Mouse (Mus musculus): ENCODE data around the gene Smg1. TPM values are rescaled to one million over a fixed set of nuclear protein-coding genes. Genes with fewer than 3 reads are reported as not detected.
"Not testable (repeated sequence)": the region's sequence is repeated elsewhere in the genome, so short reads cannot be mapped to it uniquely, and the experiment has no call there.

Gene Smg1
- polyA plus RNA-seq, 1 experiment from 2014 or later, result 10.8 TPM

DNA sequence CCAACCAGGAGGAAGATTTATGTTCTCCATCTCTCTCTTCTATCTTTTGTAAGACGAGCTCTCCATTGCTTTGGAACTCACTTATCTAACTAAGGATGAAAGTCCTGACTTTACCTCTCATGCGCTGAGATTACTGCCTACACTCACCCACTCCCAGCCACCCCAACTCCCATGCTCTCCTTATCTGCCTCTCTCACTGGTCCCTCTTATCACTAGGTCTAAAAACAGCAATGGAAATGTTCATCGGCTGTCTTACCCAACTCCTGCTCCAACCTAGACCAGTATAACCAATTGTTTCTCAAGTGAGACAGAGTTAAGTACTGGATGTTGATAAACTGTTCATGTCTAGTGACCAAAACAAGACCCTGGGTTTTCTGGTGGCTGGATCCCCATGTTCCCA is 62.3 kb downstream of the Smg1 start:
- ATAC-seq, result peak; percentile 83
- peaks cover 7% of the 10 kb centered on the region for H3K4me1 ChIP-seq
- no peak overlapping the region for H3K27ac ChIP-seq
- no peak overlapping the region for H3K4me3 ChIP-seq
- no peak overlapping the region for H3K4me2 ChIP-seq
- H3K27me3 ChIP-seq (replicated peaks), result no peaks in the 10 kb centered on the region
- H3K9ac ChIP-seq, result no peak overlapping the region
- peaks cover 79% of the 10 kb centered on the region for H3K36me3 ChIP-seq
- WGBS (ENCODE audit: insufficient replicate concordance), result 28% methylated on average over 3 of the region's 3 CpGs
- no peaks in the 10 kb centered on the region for H3K9me3 ChIP-seq (replicated peaks)

DNA sequence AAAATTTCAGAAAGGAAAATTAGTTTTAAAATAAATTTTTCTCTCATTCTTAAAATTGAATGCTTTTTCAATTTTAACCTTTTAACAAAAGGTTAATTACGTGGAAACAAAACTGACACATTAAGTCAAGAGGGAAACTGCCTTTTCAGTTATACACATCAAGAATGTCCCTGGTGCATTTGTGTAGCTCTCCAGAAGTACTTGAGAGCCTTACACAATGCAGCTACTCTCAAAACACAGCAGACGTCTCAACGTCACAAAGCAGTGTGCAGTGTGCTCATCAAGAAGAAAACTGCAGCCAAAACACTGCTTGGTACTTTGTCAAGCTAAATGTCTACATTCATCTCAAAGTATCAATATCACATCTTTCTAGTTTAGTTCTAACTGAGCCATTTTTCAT is 63.7 kb downstream of the Smg1 start:
- peaks cover 75% of the 10 kb centered on the region for H3K36me3 ChIP-seq

GRCm38 (mm10) chr7:118175821-118176355 is 67.6 kb downstream of the Smg1 start:
- Histone ChIP-seq H3K4me3 (no peak overlapping the region), H3K9me3 (replicated peaks) (no peaks in the 10 kb centered on the region), H3K4me2 (no peak overlapping the region), H3K9ac (no peak overlapping the region), H3K27ac (no peak overlapping the region), H3K4me1 (no peaks in the 10 kb centered on the region), H3K36me3 (peaks cover 77% of the 10 kb centered on the region), H3K27me3 (replicated peaks) (no peaks in the 10 kb centered on the region)
- WGBS (ENCODE audit: insufficient replicate concordance), result 69% methylated on average over 1 of the region's 1 CpGs
- no peak for ATAC-seq

More for the DNA sequence above, 63.7 kb downstream of the Smg1 start:
- Histone ChIP-seq H3K9ac (no peak overlapping the region), H3K4me1 (peaks cover 7% of the 10 kb centered on the region), H3K27ac (no peak overlapping the region), H3K27me3 (replicated peaks) (no peaks in the 10 kb centered on the region), H3K4me3 (no peak overlapping the region), H3K4me2 (no peak overlapping the region), H3K9me3 (replicated peaks) (no peaks in the 10 kb centered on the region)
- WGBS (ENCODE audit: insufficient replicate concordance), result 85% methylated on average over 3 of the region's 3 CpGs
- ATAC-seq, result no peak

DNA sequence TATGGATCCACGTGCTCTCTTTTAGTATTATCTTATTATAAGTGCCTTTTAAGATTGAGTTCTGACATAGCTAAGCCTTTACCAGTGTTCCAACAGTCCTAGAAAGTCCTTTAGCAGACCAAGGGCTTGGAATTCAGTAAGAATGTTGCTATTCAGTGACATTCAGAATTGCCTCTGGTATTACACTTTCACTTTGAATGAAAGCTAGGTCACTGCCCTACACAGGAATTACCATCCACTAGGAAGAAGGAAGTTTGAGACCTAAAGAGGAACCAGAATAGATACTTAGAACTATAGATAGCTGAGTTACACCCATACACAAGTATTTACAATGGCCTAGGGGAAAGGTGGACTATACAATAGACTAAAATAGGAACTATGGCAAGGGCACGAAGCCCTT is 73.3 kb downstream of the Smg1 start:
- not testable (repeated sequence) for H3K4me1 ChIP-seq; ATAC-seq; H3K9me3 ChIP-seq (replicated peaks); H3K9ac ChIP-seq; H3K27me3 ChIP-seq (replicated peaks); H3K4me3 ChIP-seq; H3K4me2 ChIP-seq; H3K27ac ChIP-seq
- WGBS (ENCODE audit: insufficient replicate concordance), result 67% methylated on average over 2 of the region's 2 CpGs
- peaks cover 91% of the 10 kb centered on the region for H3K36me3 ChIP-seq

DNA sequence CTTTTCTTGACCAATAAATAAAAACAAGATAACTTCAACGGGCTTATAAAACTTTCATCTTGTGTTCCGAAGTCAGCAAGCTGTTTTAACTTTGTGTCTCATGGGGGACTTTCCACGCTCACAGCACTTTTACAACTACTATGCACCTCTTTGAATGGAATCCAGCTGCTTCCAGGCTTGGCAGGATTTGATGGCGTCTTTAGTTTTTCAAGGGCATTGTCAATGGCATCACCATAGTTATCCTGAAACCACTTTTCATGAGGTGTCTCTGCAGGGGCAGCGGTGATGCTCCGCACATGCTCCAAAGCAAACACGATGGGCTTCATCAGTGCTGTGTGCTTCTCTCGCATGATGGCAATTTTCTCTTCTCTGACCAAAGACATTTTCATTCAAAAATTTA is 80.5 kb downstream of the Smg1 start:
- Histone ChIP-seq H3K27me3 (replicated peaks) (no peaks in the 10 kb centered on the region), H3K27ac (no peak overlapping the region), H3K9me3 (replicated peaks) (no peaks in the 10 kb centered on the region), H3K36me3 (peaks cover 74% of the 10 kb centered on the region), H3K4me3 (no peak overlapping the region), H3K4me2 (no peak overlapping the region), H3K4me1 (no peaks in the 10 kb centered on the region), H3K9ac (no peak overlapping the region)
- 87% methylated on average over 8 of the region's 8 CpGs for WGBS (ENCODE audit: insufficient replicate concordance)
- ATAC-seq, result no peak

DNA sequence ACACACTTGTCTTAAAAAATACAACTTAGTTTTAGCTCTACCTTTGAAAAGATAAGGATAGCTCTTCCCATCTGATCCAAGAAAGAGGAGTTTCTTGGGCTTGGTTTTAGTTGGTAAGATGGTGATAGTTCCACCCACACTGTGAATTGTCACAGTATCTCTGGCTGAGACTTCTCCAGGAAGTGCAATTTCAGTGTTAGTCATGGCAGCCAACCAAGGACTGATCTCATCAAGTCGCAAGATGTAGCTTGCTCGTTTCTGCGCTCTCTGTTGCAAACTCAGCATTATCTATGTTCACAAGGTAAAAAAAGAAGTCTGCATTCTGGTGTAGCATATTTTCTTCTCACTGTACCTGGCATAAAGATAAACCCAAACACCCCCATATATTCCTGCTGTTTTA is 83.3 kb downstream of the Smg1 start:
- no peak overlapping the region for H3K4me3 ChIP-seq
- no peaks in the 10 kb centered on the region for H3K27me3 ChIP-seq (replicated peaks)
- H3K4me2 ChIP-seq, result no peak overlapping the region
- peaks cover 74% of the 10 kb centered on the region for H3K36me3 ChIP-seq
- no peaks in the 10 kb centered on the region for H3K4me1 ChIP-seq
- 87% methylated on average over 3 of the region's 3 CpGs for WGBS (ENCODE audit: insufficient replicate concordance)
- H3K27ac ChIP-seq, result no peak overlapping the region
- ATAC-seq, result no peak
- H3K9me3 ChIP-seq (replicated peaks), result no peaks in the 10 kb centered on the region
- no peak overlapping the region for H3K9ac ChIP-seq

- H3K4me2 ChIP-seq, result no peak overlapping the region
- H3K9me3 ChIP-seq (replicated peaks), result no peaks in the 10 kb centered on the region
- no peak overlapping the region for H3K27ac ChIP-seq
- no peak overlapping the region for H3K9ac ChIP-seq
- H3K36me3 ChIP-seq, result peaks cover 89% of the 10 kb centered on the region
- H3K27me3 ChIP-seq (replicated peaks), result no peaks in the 10 kb centered on the region
- H3K4me1 ChIP-seq, result no peaks in the 10 kb centered on the region
- ATAC-seq, result no peak
- 86% methylated on average over 7 of the region's 7 CpGs for WGBS (ENCODE audit: insufficient replicate concordance)
- H3K4me3 ChIP-seq, result no peak overlapping the region
Observed at GRCm38 (mm10) chr7:118156461-118156860, 87.0 kb downstream of the Smg1 start.

- H3K4me2 ChIP-seq, result no peak overlapping the region
- ATAC-seq, result no peak
- no peak overlapping the region for H3K27ac ChIP-seq
- H3K36me3 ChIP-seq, result peaks cover 85% of the 10 kb centered on the region
- H3K4me1 ChIP-seq, result no peaks in the 10 kb centered on the region
- H3K27me3 ChIP-seq (replicated peaks), result no peaks in the 10 kb centered on the region
- 77% methylated on average over 6 of the region's 6 CpGs for WGBS (ENCODE audit: insufficient replicate concordance)
- no peak overlapping the region for H3K4me3 ChIP-seq
- H3K9ac ChIP-seq, result no peak overlapping the region
- no peaks in the 10 kb centered on the region for H3K9me3 ChIP-seq (replicated peaks)
Observed at GRCm38 (mm10) chr7:118154150-118154549, 89.3 kb downstream of the Smg1 start.

- Histone ChIP-seq H3K36me3 (peaks cover 82% of the 10 kb centered on the region), H3K27me3 (replicated peaks) (no peaks in the 10 kb centered on the region), H3K4me2 (peak overlapping the region; percentile 32), H3K4me3 (no peak overlapping the region), H3K9ac (no peak overlapping the region), H3K27ac (peak overlapping the region; percentile 71), H3K4me1 (peaks cover 20% of the 10 kb centered on the region), H3K9me3 (replicated peaks) (no peaks in the 10 kb centered on the region)
- ATAC-seq, result peak; percentile 89
- 75% methylated on average over 3 of the region's 3 CpGs for WGBS (ENCODE audit: insufficient replicate concordance)
Observed at GRCm38 (mm10) chr7:118143602-118144001, 99.9 kb downstream of the Smg1 start.

GRCm38 (mm10) chr7:118143123-118143522 is 100.3 kb downstream of the Smg1 start:
- ATAC-seq, result peak; percentile 94
- H3K9ac ChIP-seq, result peak overlapping the region; percentile 12; the same call in 1 of the 2 replicates
- peaks cover 20% of the 10 kb centered on the region for H3K4me1 ChIP-seq
- H3K27me3 ChIP-seq (replicated peaks), result no peaks in the 10 kb centered on the region
- peak overlapping the region; percentile 32 for H3K4me2 ChIP-seq
- no peak overlapping the region for H3K4me3 ChIP-seq
- WGBS (ENCODE audit: insufficient replicate concordance), result 29% methylated on average over 4 of the region's 4 CpGs
- peaks cover 80% of the 10 kb centered on the region for H3K36me3 ChIP-seq
- peak overlapping the region; percentile 71 for H3K27ac ChIP-seq
- no peaks in the 10 kb centered on the region for H3K9me3 ChIP-seq (replicated peaks)

DNA sequence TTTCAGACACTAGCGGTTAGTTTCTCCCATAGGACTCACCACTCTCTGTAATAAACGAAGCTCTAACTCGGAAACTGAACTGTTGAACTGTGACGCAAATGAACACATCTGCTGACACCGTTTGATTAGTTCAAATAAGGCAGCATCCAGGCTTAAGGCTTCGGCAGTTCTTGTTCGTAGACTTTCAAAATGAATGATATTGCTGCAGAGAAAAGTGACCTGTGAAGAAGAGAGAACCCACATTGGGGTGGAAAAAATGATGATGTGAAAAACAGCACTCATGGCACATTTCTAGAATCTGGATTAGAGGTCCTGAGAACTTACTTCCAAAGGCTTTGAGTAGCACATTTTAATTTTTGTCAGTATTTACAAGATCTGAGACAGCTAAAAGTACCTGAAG is 102.2 kb downstream of the Smg1 start:
- ATAC-seq, result no peak
- no peaks in the 10 kb centered on the region for H3K27me3 ChIP-seq (replicated peaks)
- H3K4me2 ChIP-seq, result no peak overlapping the region
- 83% methylated on average over 7 of the region's 7 CpGs for WGBS (ENCODE audit: insufficient replicate concordance)
- H3K4me1 ChIP-seq, result peaks cover 20% of the 10 kb centered on the region
- no peak overlapping the region for H3K9ac ChIP-seq
- no peaks in the 10 kb centered on the region for H3K9me3 ChIP-seq (replicated peaks)
- no peak overlapping the region for H3K4me3 ChIP-seq
- H3K27ac ChIP-seq, result no peak overlapping the region
- H3K36me3 ChIP-seq, result peaks cover 90% of the 10 kb centered on the region

GRCm38 (mm10) chr7:118135128-118135527 is 108.3 kb downstream of the Smg1 start:
- Histone ChIP-seq H3K9me3 (replicated peaks) (no peaks in the 10 kb centered on the region), H3K4me1 (peaks cover 8% of the 10 kb centered on the region), H3K4me2 (no peak overlapping the region), H3K27me3 (replicated peaks) (no peaks in the 10 kb centered on the region), H3K36me3 (peaks cover 58% of the 10 kb centered on the region), H3K4me3 (no peak overlapping the region), H3K9ac (no peak overlapping the region), H3K27ac (no peak overlapping the region)
- WGBS (ENCODE audit: insufficient replicate concordance), result 82% methylated on average over 11 of the region's 11 CpGs
- ATAC-seq, result no peak

GRCm38 (mm10) chr7:118129430-118130041 is 113.9 kb downstream of the Smg1 start, which contains the start of gene Arl6ip1:
Gene Arl6ip1 (minus strand): TSS chr7:118129662.
- H3K27ac ChIP-seq, result peak within 1 kb of the TSS; percentile 97
- H3K4me2 ChIP-seq, result peak within 1 kb of the TSS; percentile 92
- H3K9ac ChIP-seq, result peak within 1 kb of the TSS; percentile 95
- WGBS (ENCODE audit: insufficient replicate concordance), result under 1% methylated on average over 39 of the region's 39 CpGs
- no peaks in the 10 kb centered on the region for H3K27me3 ChIP-seq (replicated peaks)
- peaks cover 32% of the 10 kb centered on the region for H3K36me3 ChIP-seq
- H3K4me1 ChIP-seq, result peaks cover 41% of the 10 kb centered on the region
- H3K4me3 ChIP-seq, result peak within 1 kb of the TSS; percentile 91
- peak; percentile 99 for ATAC-seq
- H3K9me3 ChIP-seq (replicated peaks), result no peaks in the 10 kb centered on the region
